19 mouse cellular contexts compared by ENCODE assay signal in the genomic region with DNA sequence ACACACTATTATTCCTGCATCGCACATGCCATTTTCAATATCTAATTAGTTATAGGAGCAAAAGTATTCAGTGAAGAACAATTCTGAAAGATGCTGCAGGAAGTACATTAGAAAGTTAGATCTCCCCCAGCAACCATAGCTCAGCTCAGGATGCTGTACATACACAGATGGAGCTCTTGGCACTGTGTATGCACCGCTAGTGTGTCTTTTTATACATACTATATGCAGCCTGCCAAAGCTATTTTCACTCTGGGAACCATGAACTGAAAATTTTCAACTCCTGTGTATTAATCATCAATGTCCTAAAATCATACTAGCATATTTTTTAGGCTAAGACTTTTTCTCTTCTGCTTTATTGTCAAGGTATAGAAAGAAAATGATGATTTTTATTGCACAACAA.
DNase-seq lines count a peak whose midpoint lies in the region; ATAC-seq and TF ChIP-seq lines count a peak whose summit lies in the region.
"Had no signal": no experiment of that assay in that cellular context is flagged by ENCODE, and none has a peak within 500 bp of the region (broad histone marks: within the 10 kb centered on the region; RNA-seq: fewer than 3 reads in every experiment).

No protein-coding gene starts in this region.

- H3K36me3 ChIP-seq in hindbrain, postnatal 0 days (ENCODE audit: insufficient read depth, low read length) = no peaks in the 10 kb centered on the region
- no peaks in the 10 kb centered on the region for H3K36me3 ChIP-seq in hindbrain, embryonic 11.5 days (ENCODE audit: control insufficient read depth, insufficient read depth, low read length)
- no peaks in the 10 kb centered on the region for H3K36me3 ChIP-seq in kidney, embryonic 14.5 days (ENCODE audit: control insufficient read depth, insufficient read depth, low read length)
- H3K36me3 ChIP-seq: hindbrain, embryonic 15.5 days; midbrain, embryonic 12.5 days; neural tube, embryonic 13.5 days had no signal

- H3K27ac ChIP-seq in hindbrain, postnatal 0 days = no peak overlapping the region
- no peak overlapping the region for H3K27ac ChIP-seq in hindbrain, embryonic 11.5 days (ENCODE audit: low read depth, low read length)
- no peak overlapping the region for H3K27ac ChIP-seq in kidney, embryonic 14.5 days (ENCODE audit: low read depth, low read length)
- H3K27ac ChIP-seq: heart, adult 2 months; hindbrain, embryonic 15.5 days; midbrain, embryonic 12.5 days; neural tube, embryonic 13.5 days had no signal

- H3K9me3 ChIP-seq in hindbrain, postnatal 0 days (ENCODE audit: low read length) = no peaks in the 10 kb centered on the region
- H3K9me3 ChIP-seq in hindbrain, embryonic 11.5 days (ENCODE audit: control insufficient read depth, low read length) = no peaks in the 10 kb centered on the region
- H3K9me3 ChIP-seq in kidney, embryonic 14.5 days (ENCODE audit: control insufficient read depth, low read length) = no peaks in the 10 kb centered on the region
- H3K9me3 ChIP-seq: hindbrain, embryonic 15.5 days; midbrain, embryonic 12.5 days; neural tube, embryonic 13.5 days had no signal

- WGBS in hindbrain, postnatal 0 days = 91% methylated on average over 2 of the region's 2 CpGs
- 89% methylated on average over 2 of the region's 2 CpGs for WGBS in hindbrain, embryonic 11.5 days
- 96% methylated on average over 2 of the region's 2 CpGs for WGBS in kidney, embryonic 14.5 days

- TF ChIP-seq CTCF in hindbrain, postnatal 0 days (IDR thresholded peaks at IDR 0.05; ENCODE audit: low read depth) = no peak

- no peak overlapping the region for H3K4me3 ChIP-seq in hindbrain, postnatal 0 days (ENCODE audit: low read length)
- no peak overlapping the region for H3K4me3 ChIP-seq in hindbrain, embryonic 11.5 days (ENCODE audit: low read depth, low read length)
- H3K4me3 ChIP-seq in kidney, embryonic 14.5 days (ENCODE audit: low read length) = no peak overlapping the region
- H3K4me3 ChIP-seq: heart, adult 2 months; hindbrain, embryonic 15.5 days; midbrain, embryonic 12.5 days; neural tube, embryonic 13.5 days had no signal

- no peak for ATAC-seq in hindbrain, postnatal 0 days
- no peak for ATAC-seq in hindbrain, embryonic 11.5 days (ENCODE audit: low FRiP score)
- no peak for ATAC-seq in kidney, embryonic 14.5 days (ENCODE audit: low FRiP score, low TSS enrichment)
- ATAC-seq in inflammation-experienced regulatory T-cells, adult 6 months = no peak
- ATAC-seq: intestine, postnatal 0 days; lung, postnatal 0 days had no signal

- DNase-seq in hindbrain, postnatal 0 days (ENCODE audit: low spot score) = peak; percentile 5
- no peak for DNase-seq in hindbrain, embryonic 11.5 days (ENCODE audit: low spot score)
- DNase-seq in brain, adult 2 months (ENCODE audit: low read depth, low spot score) = peak; percentile 77
- DNase-seq in brain, embryonic 18.5 days (ENCODE audit: low read depth, low spot score) = peak; percentile 64
- peak; percentile 9 to 21 for DNase-seq in left cerebral cortex, postnatal 36 days (ENCODE audit: low spot score in 2 of 2)
- no peak for DNase-seq in cerebellum, postnatal 10 days
- DNase-seq: cerebellum, postnatal 14 days; gastrocnemius, postnatal 10 days; heart, adult 2 months; heart, postnatal 36 days; liver; thymus, postnatal 36 days had no signal

- no peaks in the 10 kb centered on the region for H3K4me1 ChIP-seq in hindbrain, postnatal 0 days (ENCODE audit: insufficient read depth, low read length)
- H3K4me1 ChIP-seq in hindbrain, embryonic 11.5 days (replicated peaks; ENCODE audit: control insufficient read depth, insufficient read depth, low read length) = no peaks in the 10 kb centered on the region
- no peaks in the 10 kb centered on the region for H3K4me1 ChIP-seq in kidney, embryonic 14.5 days (ENCODE audit: control insufficient read depth, insufficient read depth, low read length)
- H3K4me1 ChIP-seq: hindbrain, embryonic 15.5 days; midbrain, embryonic 12.5 days; neural tube, embryonic 13.5 days had no signal

- H3K4me2 ChIP-seq in hindbrain, postnatal 0 days (ENCODE audit: low read depth, low read length) = no peak overlapping the region
- H3K4me2 ChIP-seq in hindbrain, embryonic 11.5 days (replicated peaks; ENCODE audit: low read depth, low read length) = no peak overlapping the region
- no peak overlapping the region for H3K4me2 ChIP-seq in kidney, embryonic 14.5 days (replicated peaks; ENCODE audit: low read depth, low read length)
- H3K4me2 ChIP-seq: hindbrain, embryonic 15.5 days; midbrain, embryonic 12.5 days; neural tube, embryonic 13.5 days had no signal

- no peaks in the 10 kb centered on the region for H3K27me3 ChIP-seq in hindbrain, postnatal 0 days (ENCODE audit: insufficient read depth, low read length)
- no peaks in the 10 kb centered on the region for H3K27me3 ChIP-seq in hindbrain, embryonic 11.5 days (ENCODE audit: control insufficient read depth, insufficient read depth, low read length)
- no peaks in the 10 kb centered on the region for H3K27me3 ChIP-seq in kidney, embryonic 14.5 days (ENCODE audit: control insufficient read depth, insufficient read depth, low read length)
- H3K27me3 ChIP-seq: hindbrain, embryonic 15.5 days; midbrain, embryonic 12.5 days; neural tube, embryonic 13.5 days had no signal

- intact Hi-C loops in left cerebral cortex, postnatal 36 days (cut with DNase I) = no loop called here

- no peak overlapping the region for H3K9ac ChIP-seq in hindbrain, postnatal 0 days (replicated peaks; ENCODE audit: low read length)
- no peak overlapping the region for H3K9ac ChIP-seq in hindbrain, embryonic 11.5 days (ENCODE audit: low read depth, low read length)
- no peak overlapping the region for H3K9ac ChIP-seq in kidney, embryonic 14.5 days (ENCODE audit: low read depth, low read length)
- H3K9ac ChIP-seq: hindbrain, embryonic 15.5 days; midbrain, embryonic 12.5 days; neural tube, embryonic 13.5 days had no signal

Comparison
In these comparisons a context has a peak if more than half of its experiments do, and no peak if none do; other contexts are left out.
1. DNase-seq: peak in hindbrain, postnatal 0 days (single experiment), brain, adult 2 months (single experiment), brain, embryonic 18.5 days (single experiment) and left cerebral cortex, postnatal 36 days (2 of 2); none in hindbrain, embryonic 11.5 days (single experiment) and cerebellum, postnatal 10 days (0 of 2).